Mouse (Mus musculus): ENCODE data around the gene Iqschfp.
"Not testable (repeated sequence)": the region's sequence is repeated elsewhere in the genome, so short reads cannot be mapped to it uniquely, and the experiment has no call there.

The Iqschfp gene

GRCm38 (mm10) chr3:68071395-68072386 is 179.7 kb downstream of the Iqschfp start:
- no peak for DNase-seq (ENCODE audit: low spot score)

- DNase-seq (ENCODE audit: low spot score): no peak
Measured at GRCm38 (mm10) chr3:68077406-68077805, 185.4 kb downstream of the Iqschfp start.

GRCm38 (mm10) chr3:68085024-68085423 is 193.0 kb downstream of the Iqschfp start:
- no peak for DNase-seq (ENCODE audit: low spot score)

GRCm38 (mm10) chr3:68092108-68092507 is 200.1 kb downstream of the Iqschfp start:
- DNase-seq (ENCODE audit: low spot score): no peak

- DNase-seq (ENCODE audit: low spot score): no peak
Measured at GRCm38 (mm10) chr3:68096724-68097431, 204.8 kb downstream of the Iqschfp start.

- DNase-seq (ENCODE audit: low spot score): not testable (repeated sequence)
Measured at GRCm38 (mm10) chr3:68099561-68099960, 207.5 kb downstream of the Iqschfp start.

- no peak for DNase-seq (ENCODE audit: low spot score)
Measured at GRCm38 (mm10) chr3:68101343-68101742, 209.3 kb downstream of the Iqschfp start.

- no peak for DNase-seq (ENCODE audit: low spot score)
Measured at GRCm38 (mm10) chr3:68105081-68105685, 213.2 kb downstream of the Iqschfp start.

GRCm38 (mm10) chr3:68121338-68121737 is 229.3 kb downstream of the Iqschfp start:
- DNase-seq (ENCODE audit: low spot score): no peak

GRCm38 (mm10) chr3:68126284-68126856 is 234.3 kb downstream of the Iqschfp start:
- DNase-seq (ENCODE audit: low spot score): no peak

GRCm38 (mm10) chr3:68130386-68130785 is 238.4 kb downstream of the Iqschfp start:
- no peak for DNase-seq (ENCODE audit: low spot score)

- DNase-seq (ENCODE audit: low spot score): no peak
Measured at GRCm38 (mm10) chr3:68138833-68139627, 247.0 kb downstream of the Iqschfp start.

- DNase-seq (ENCODE audit: low spot score): no peak
Measured at GRCm38 (mm10) chr3:68150688-68151087, 258.7 kb downstream of the Iqschfp start.

GRCm38 (mm10) chr3:68160175-68160574 is 268.1 kb downstream of the Iqschfp start:
- no peak for DNase-seq (ENCODE audit: low spot score)

GRCm38 (mm10) chr3:68160760-68161159 is 268.7 kb downstream of the Iqschfp start:
- no peak for DNase-seq (ENCODE audit: low spot score)

- DNase-seq (ENCODE audit: low spot score): no peak
Measured at GRCm38 (mm10) chr3:68178248-68178647, 286.2 kb downstream of the Iqschfp start.

- DNase-seq (ENCODE audit: low spot score): no peak
Measured at GRCm38 (mm10) chr3:68187471-68187870, 295.4 kb downstream of the Iqschfp start.

GRCm38 (mm10) chr3:68189100-68189499 is 297.1 kb downstream of the Iqschfp start:
- DNase-seq (ENCODE audit: low spot score): no peak

- DNase-seq (ENCODE audit: low spot score): no peak
Measured at GRCm38 (mm10) chr3:68196933-68197332, 304.9 kb downstream of the Iqschfp start.

- no peak for DNase-seq (ENCODE audit: low spot score)
Measured at GRCm38 (mm10) chr3:68201214-68201613, 309.2 kb downstream of the Iqschfp start.

- DNase-seq (ENCODE audit: low spot score): no peak
Measured at GRCm38 (mm10) chr3:68202162-68202902, 310.3 kb downstream of the Iqschfp start.
